Mouse (Mus musculus) kidney, adult 2 months (tissue): Measurements from ENCODE around the gene Arhgef17.

ENCODE experiments used
- CTCF ChIP-seq: fragments of 200-500 bp; conservative IDR thresholded peaks from 2 replicates; pipeline ENCODE4 v1.5.1; 2011; ENCODE audit warnings: low read depth, mild to moderate bottlenecking, control low read depth, low read length, moderate library complexity, mixed read lengths; ENCODE audit not compliant: insufficient read depth, insufficient read length
- POLR2A ChIP-seq: fragments of 200-500 bp; IDR thresholded peaks from one replicate; pipeline ENCODE4 v1.6.1; 2011; ENCODE audit warnings: low read depth, low read length, control low read depth

- TF ChIP-seq CTCF (no peak), POLR2A (no peak)
Observed at GRCm38 (mm10) chr7:100824661-100825060, 107.2 kb downstream of the Arhgef17 start.
